Mouse (Mus musculus): Measurements from ENCODE around the gene 4922502D21Rik.
"Not testable (repeated sequence)": the region's sequence is repeated elsewhere in the genome, so short reads cannot be mapped to it uniquely, and the experiment has no call there.

4922502D21Rik gene

GRCm38 (mm10) chr6:129331610-129332009 is at the start of gene 4922502D21Rik:
4922502D21Rik (minus strand) TSS chr6:129331796.
- no peak for DNase-seq

GRCm38 (mm10) chr6:129380454-129380853 is 48.9 kb upstream of the 4922502D21Rik start:
- no peak for DNase-seq

- DNase-seq: no peak
These were observed 43.4 kb upstream of the 4922502D21Rik start for GRCm38 (mm10) chr6:129374937-129375471.

GRCm38 (mm10) chr6:129369374-129370132 is 38.0 kb upstream of the 4922502D21Rik start:
- DNase-seq: no peak

GRCm38 (mm10) chr6:129365959-129366359 is 34.4 kb upstream of the 4922502D21Rik start:
- peak; percentile 17 for DNase-seq

GRCm38 (mm10) chr6:129363942-129364341 is 32.3 kb upstream of the 4922502D21Rik start:
- DNase-seq: no peak

GRCm38 (mm10) chr6:129359515-129359914 is 27.9 kb upstream of the 4922502D21Rik start:
- DNase-seq: no peak

GRCm38 (mm10) chr6:129356430-129356829 is 24.8 kb upstream of the 4922502D21Rik start:
- DNase-seq: no peak

GRCm38 (mm10) chr6:129355774-129356173 is 24.2 kb upstream of the 4922502D21Rik start:
- no peak for DNase-seq

GRCm38 (mm10) chr6:129351091-129351490 is 19.5 kb upstream of the 4922502D21Rik start:
- no peak for DNase-seq

- peak; percentile 6 for DNase-seq
These were observed 18.1 kb upstream of the 4922502D21Rik start for GRCm38 (mm10) chr6:129349524-129350352.

- no peak for DNase-seq
These were observed 12.8 kb upstream of the 4922502D21Rik start for GRCm38 (mm10) chr6:129344408-129344807.

- DNase-seq: not testable (repeated sequence)
These were observed 10.8 kb upstream of the 4922502D21Rik start, which contains the start of gene Clec12a for GRCm38 (mm10) chr6:129342391-129342790. Clec12a (plus strand) TSS chr6:129342691.

GRCm38 (mm10) chr6:129337751-129338150 is 6.2 kb upstream of the 4922502D21Rik start:
- DNase-seq: no peak

GRCm38 (mm10) chr6:129333674-129334078 is 2.1 kb upstream of the 4922502D21Rik start:
- DNase-seq: peak; percentile 60

- no peak for DNase-seq
These were observed 4.9 kb downstream of the 4922502D21Rik start for GRCm38 (mm10) chr6:129326568-129327150.

GRCm38 (mm10) chr6:129326016-129326415 is 5.6 kb downstream of the 4922502D21Rik start:
- DNase-seq: no peak

- DNase-seq: no peak
These were observed 12.3 kb downstream of the 4922502D21Rik start for GRCm38 (mm10) chr6:129319331-129319730.

GRCm38 (mm10) chr6:129318395-129318794 is 13.2 kb downstream of the 4922502D21Rik start:
- DNase-seq: no peak

- no peak for DNase-seq
These were observed 15.1 kb downstream of the 4922502D21Rik start for GRCm38 (mm10) chr6:129316463-129316862.

GRCm38 (mm10) chr6:129315698-129316097 is 15.9 kb downstream of the 4922502D21Rik start:
- DNase-seq: no peak

GRCm38 (mm10) chr6:129314655-129315168 is 16.9 kb downstream of the 4922502D21Rik start:
- DNase-seq: no peak

GRCm38 (mm10) chr6:129312499-129312898 is 19.1 kb downstream of the 4922502D21Rik start:
- DNase-seq: no peak
